Comparison of ENCODE assay signal across 28 mouse cellular contexts in genomic region chr4:82139806-82140205, GRCm38 (mm10).
DNase-seq lines count a peak whose midpoint lies in the region; ATAC-seq and TF ChIP-seq lines count a peak whose summit lies in the region.
"Had no signal": no experiment of that assay in that cellular context is flagged by ENCODE, and none has a peak within 500 bp of the region (broad histone marks: within the 10 kb centered on the region; RNA-seq: fewer than 3 reads in every experiment).

No protein-coding gene starts in this region.

- no peak for TF ChIP-seq CTCF in gastrocnemius, adult 2 months (IDR thresholded peaks at IDR 0.05)

- H3K36me3 ChIP-seq in limb, embryonic 13.5 days, result no peaks in the 10 kb centered on the region
- H3K36me3 ChIP-seq in limb, embryonic 10.5 days, result no peaks in the 10 kb centered on the region
- no peaks in the 10 kb centered on the region for H3K36me3 ChIP-seq in limb, embryonic 15.5 days
- H3K36me3 ChIP-seq: forebrain, embryonic 10.5 days; G1E; heart, embryonic 12.5 days; heart, embryonic 15.5 days; hindbrain, embryonic 10.5 days; hindbrain, embryonic 13.5 days; intestine, embryonic 15.5 days had no signal

- 0 out of 2 replicates have a peak, but pooled peaks cover 3% of the 10 kb centered on the region for H3K4me1 ChIP-seq in limb, embryonic 13.5 days
- H3K4me1 ChIP-seq in limb, embryonic 10.5 days, result no peaks in the 10 kb centered on the region
- no peaks in the 10 kb centered on the region for H3K4me1 ChIP-seq in brown adipose tissue, adult 24 weeks (ENCODE audit: control insufficient read depth, insufficient read depth, insufficient read length, low read length)
- H3K4me1 ChIP-seq in limb, embryonic 15.5 days, result no peaks in the 10 kb centered on the region
- H3K4me1 ChIP-seq: forebrain, embryonic 10.5 days; forebrain, embryonic 13.5 days; hindbrain, embryonic 10.5 days; hindbrain, embryonic 13.5 days; intestine, embryonic 15.5 days had no signal

- no peaks in the 10 kb centered on the region for H3K9me3 ChIP-seq in limb, embryonic 13.5 days
- no peaks in the 10 kb centered on the region for H3K9me3 ChIP-seq in limb, embryonic 10.5 days (replicated peaks)
- H3K9me3 ChIP-seq in limb, embryonic 15.5 days, result no peaks in the 10 kb centered on the region
- H3K9me3 ChIP-seq: forebrain, embryonic 10.5 days; forebrain, embryonic 13.5 days; heart, embryonic 15.5 days; hindbrain, embryonic 10.5 days; hindbrain, embryonic 13.5 days; intestine, embryonic 15.5 days had no signal

- peak overlapping the region; percentile 49 for H3K27ac ChIP-seq in gastrocnemius, adult 2 months
- H3K27ac ChIP-seq in limb, embryonic 13.5 days, result peak overlapping the region; percentile 1; the same call in 1 of the 2 replicates
- no peak overlapping the region for H3K27ac ChIP-seq in limb, embryonic 10.5 days
- peak overlapping the region; percentile 58 for H3K27ac ChIP-seq in brown adipose tissue, adult 24 weeks (replicated peaks; ENCODE audit: low read depth, low read length)
- H3K27ac ChIP-seq in limb, embryonic 15.5 days, result 0 out of 2 replicates have a peak overlapping the region, but pooled peaks have one; percentile 3
- H3K27ac ChIP-seq: forebrain, embryonic 10.5 days; forebrain, embryonic 13.5 days; heart, embryonic 15.5 days; hindbrain, embryonic 10.5 days; hindbrain, embryonic 13.5 days; intestine, embryonic 15.5 days had no signal

- intact Hi-C loops in gastrocnemius, adult 2 months (cut with DNase I), result no loop called here
- intact Hi-C loops in gastrocnemius, postnatal 14 days (cut with DNase I; ENCODE audit: low total_unique reads), result no loop called here

- H3K9ac ChIP-seq in limb, embryonic 13.5 days, result no peak overlapping the region
- no peak overlapping the region for H3K9ac ChIP-seq in limb, embryonic 15.5 days
- H3K9ac ChIP-seq: forebrain, embryonic 13.5 days; heart, embryonic 12.5 days; heart, embryonic 15.5 days; hindbrain, embryonic 13.5 days; intestine, embryonic 15.5 days had no signal

- H3K4me2 ChIP-seq in limb, embryonic 13.5 days (replicated peaks), result no peak overlapping the region
- no peak overlapping the region for H3K4me2 ChIP-seq in limb, embryonic 15.5 days
- H3K4me2 ChIP-seq: forebrain, embryonic 13.5 days; heart, embryonic 12.5 days; heart, embryonic 15.5 days; hindbrain, embryonic 13.5 days; intestine, embryonic 15.5 days had no signal

- no peak overlapping the region for H3K4me3 ChIP-seq in gastrocnemius, adult 2 months
- no peak overlapping the region for H3K4me3 ChIP-seq in limb, embryonic 13.5 days
- H3K4me3 ChIP-seq in limb, embryonic 10.5 days, result no peak overlapping the region
- H3K4me3 ChIP-seq in brown adipose tissue, adult 24 weeks (ENCODE audit: insufficient read depth, low read depth, low read length), result no peak overlapping the region
- H3K4me3 ChIP-seq in limb, embryonic 15.5 days, result no peak overlapping the region
- H3K4me3 ChIP-seq: forebrain, embryonic 10.5 days; forebrain, embryonic 13.5 days; heart, embryonic 12.5 days; heart, embryonic 15.5 days; hindbrain, embryonic 10.5 days; hindbrain, embryonic 13.5 days; intestine, embryonic 15.5 days had no signal

- no peaks in the 10 kb centered on the region for H3K27me3 ChIP-seq in limb, embryonic 13.5 days
- H3K27me3 ChIP-seq in limb, embryonic 10.5 days (ENCODE audit: low read depth, poor library complexity, severe bottlenecking), result no peaks in the 10 kb centered on the region
- H3K27me3 ChIP-seq in limb, embryonic 15.5 days, result no peaks in the 10 kb centered on the region
- H3K27me3 ChIP-seq: CH12.LX; forebrain, embryonic 13.5 days; heart, embryonic 12.5 days; heart, embryonic 15.5 days; hindbrain, embryonic 13.5 days; intestine, embryonic 15.5 days; Patski had no signal

- DNase-seq in gastrocnemius, adult 2 months, result no peak
- DNase-seq in gastrocnemius, postnatal 14 days, result no peak
- no peak for DNase-seq in limb, embryonic 10.5 days (ENCODE audit: low spot score)
- DNase-seq in embryo, embryonic 10 days (ENCODE audit: low spot score), result no peak
- DNase-seq: adrenal gland, postnatal 10 days; adrenal gland, postnatal 36 days; B cell, adult 2 months; cerebellum, adult 11 months; cerebellum, adult 2 months; cerebellum, adult 9-11 months; cerebellum, postnatal 25 days; heart, postnatal 10 days; heart, postnatal 36 days had no signal

- 62% methylated on average over 6 of the region's 6 CpGs for WGBS in limb, embryonic 13.5 days
- WGBS in limb, embryonic 10.5 days, result 93% methylated on average over 6 of the region's 6 CpGs
- 53% methylated on average over 6 of the region's 6 CpGs for WGBS in limb, embryonic 15.5 days

- no peak for ATAC-seq in limb, embryonic 13.5 days (ENCODE audit: low FRiP score, low read depth)
- ATAC-seq in limb, embryonic 15.5 days (ENCODE audit: insufficient number of reproducible peaks, low FRiP score, low TSS enrichment, low read depth), result no peak
- ATAC-seq: forebrain, embryonic 13.5 days; forebrain, embryonic 16.5 days; hindbrain, embryonic 16.5 days; intestine, embryonic 15.5 days; Patski had no signal
